Mouse (Mus musculus) liver, adult 2 months (tissue): Measurements from ENCODE around the gene Fcho1.

Experiments used
- CTCF ChIP-seq: fragments of 200-500 bp; IDR thresholded peaks from 2 replicates; pipeline ENCODE4 v1.5.1; 2011; ENCODE audit warnings: low read depth, low read length, control low read depth
- POLR2A ChIP-seq: fragments of 200-500 bp; IDR thresholded peaks from 2 replicates; pipeline ENCODE4 v1.6.1; 2011; ENCODE audit warnings: low read length, control low read depth; ENCODE audit not compliant: insufficient read depth; ENCODE audit errors: extremely low read depth

DNA sequence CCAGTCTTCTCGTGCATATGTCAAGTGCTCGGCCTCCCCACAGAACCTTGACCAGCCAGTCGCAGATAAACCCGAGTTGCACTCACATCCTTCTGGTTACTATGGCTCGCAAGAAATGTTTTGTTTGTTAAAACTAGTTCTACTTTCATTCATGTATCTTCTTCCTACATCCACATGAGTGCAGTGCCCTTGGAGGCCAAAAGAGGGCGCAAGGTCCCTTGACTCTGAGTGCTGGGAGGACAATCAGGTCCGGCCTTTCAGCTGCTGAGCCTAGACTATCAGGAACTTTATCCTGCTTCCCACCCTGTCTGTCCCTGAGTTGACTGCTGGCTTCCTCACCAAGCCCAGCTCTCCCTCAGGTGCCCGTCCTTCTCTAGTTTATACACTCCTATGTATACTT is 17.6 kb downstream of the Fcho1 start:
- TF ChIP-seq CTCF = peak; percentile 81
- no peak for TF ChIP-seq POLR2A
